Mouse (Mus musculus) erythroblast, embryonic 14.5 days (primary cell): ENCODE measurements around the gene Tmem216.

Experiments used
- GATA1 ChIP-seq: IDR thresholded peaks from 2 replicates; pipeline ENCODE4 v1.6.1; 2012; ENCODE audit warnings: low read length, inconsistent platforms, mixed read lengths
- TAL1 ChIP-seq: IDR thresholded peaks from 3 replicates; pipeline ENCODE4 v1.6.1; 2012; ENCODE audit warnings: low read length, inconsistent platforms, mixed read lengths

DNA sequence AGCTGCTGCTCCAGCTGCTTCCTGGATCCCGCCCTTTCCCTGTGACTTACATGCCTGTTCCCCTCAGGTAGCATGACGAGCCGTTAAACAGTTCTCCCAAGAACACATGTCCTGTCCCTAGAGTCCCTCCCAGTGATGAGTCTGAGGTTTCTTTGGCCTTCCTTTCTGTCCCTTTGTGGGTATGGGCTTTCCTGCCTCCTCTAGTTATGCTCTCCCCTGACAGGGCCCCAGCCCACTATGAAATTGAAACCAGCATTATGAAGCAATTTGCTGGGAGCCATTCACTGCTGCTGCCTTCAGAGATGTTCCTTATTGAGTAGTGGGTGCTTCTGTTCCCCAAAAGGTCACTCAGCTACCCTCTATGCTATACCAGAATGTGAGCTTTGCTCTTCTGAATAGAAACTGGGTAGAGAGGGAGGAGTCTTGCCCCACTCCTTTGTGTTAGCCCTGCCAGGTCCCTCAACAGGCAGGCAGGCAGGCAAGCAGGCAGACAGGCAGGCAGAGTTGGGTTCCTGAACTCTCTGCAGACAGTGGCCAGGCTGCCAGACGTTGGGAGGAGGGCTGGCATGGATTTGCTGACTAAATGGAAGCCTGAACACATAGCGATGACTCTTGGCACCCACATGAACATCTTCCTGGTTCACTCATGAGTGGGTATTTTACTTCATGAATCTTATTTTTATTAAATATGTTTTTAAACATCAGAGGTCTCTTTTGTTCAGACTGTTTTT lies 33.3 kb upstream of the Tmem216 start:
- TF ChIP-seq GATA1 = no peak
- no peak for TF ChIP-seq TAL1
